Mouse (Mus musculus) midbrain, postnatal 0 days (tissue): ENCODE measurements around the gene Npw. TPM values are rescaled to one million over a fixed set of nuclear protein-coding genes. Genes with fewer than 3 reads are reported as not detected.

Source experiments
- ATAC-seq: fragments of 200-750 bp; cut with Nextera tagmentation; 2 replicates; pipeline ENCODE4 v1.8.0; 2017; ENCODE audit warnings: moderate number of reproducible peaks, mild to moderate bottlenecking, moderate TSS enrichment, moderate library complexity; ENCODE audit not compliant: low FRiP score
- DNase-seq: peaks from one replicate; pipeline ENCODE4 v3.0.0-alpha.2; 2015; ENCODE audit warnings: low spot score
- H3K27ac ChIP-seq: fragments of 300-500 bp; sonication (generic); 2 replicates; pipeline ENCODE4 v1.5.1; 2014; ENCODE audit warnings: low read depth, mild to moderate bottlenecking, low read length, mixed read lengths
- H3K27me3 ChIP-seq: fragments of 300-500 bp; sonication (generic); 2 replicates; pipeline ENCODE4 v1.6.1; 2014; ENCODE audit warnings: low read length, control low read depth, mixed read lengths; ENCODE audit not compliant: insufficient read depth
- H3K36me3 ChIP-seq: fragments of 300-500 bp; sonication (generic); 2 replicates; pipeline ENCODE4 v1.6.1; 2014; ENCODE audit warnings: low read length, control low read depth, mixed read lengths; ENCODE audit not compliant: insufficient read depth
- H3K4me1 ChIP-seq: fragments of 300-500 bp; sonication (generic); 2 replicates; pipeline ENCODE4 v1.6.1; 2014; ENCODE audit warnings: mild to moderate bottlenecking, control low read depth, antibody characterized with exemption, low read length, mixed read lengths; ENCODE audit not compliant: insufficient read depth
- H3K4me2 ChIP-seq: fragments of 300-500 bp; sonication (generic); 2 replicates; pipeline ENCODE4 v1.6.1; 2014; ENCODE audit warnings: low read depth, mild to moderate bottlenecking, low read length, mixed read lengths; ENCODE audit not compliant: poor library complexity, severe bottlenecking
- H3K4me3 ChIP-seq: fragments of 300-500 bp; sonication (generic); 2 replicates; pipeline ENCODE4 v1.5.1; 2014; ENCODE audit warnings: low read depth, mild to moderate bottlenecking, low read length, moderate library complexity
- H3K9ac ChIP-seq: fragments of 300-500 bp; sonication (generic); replicated peaks from 2 replicates; pipeline ENCODE4 v1.6.1; 2014; ENCODE audit warnings: mild to moderate bottlenecking, low read length, moderate library complexity, mixed read lengths; ENCODE audit not compliant: poor library complexity, severe bottlenecking
- H3K9me3 ChIP-seq: fragments of 300-500 bp; sonication (generic); 2 replicates; pipeline ENCODE4 v1.6.1; 2016; ENCODE audit warnings: low read length, control low read depth
- CTCF ChIP-seq: IDR thresholded peaks from 2 replicates; pipeline ENCODE4 v1.5.1; 2016; ENCODE audit warnings: antibody characterized with exemption, mild to moderate bottlenecking
- WGBS: fragments of 180-500 bp; shearing (Covaris S2); extraction: QIAGEN DNeasy Blood & Tissue Kit; methylation state at CpG from one replicate; pipeline ENCODE4 v1.1.7; 2014; 5-methylcytosine and 5-hydroxymethylcytosine counted together
- polyA plus RNA-seq: library from polyadenylated mRNA; unstranded; fragments of >200 nt; fragmentation: Nextera tagmentation; extraction: Ambion mirVana; gene quantifications from 2 replicates; pipeline ENCODE4 v1.2.1, GENCODE M21; 2015
- total RNA-seq: library from RNA; depleted of rRNA; stranded (reverse); fragments of >200 nt; gene quantifications from 2 replicates; pipeline ENCODE4 v1.2.3, GENCODE M21; 2014

Npw gene
- total and polyA plus RNA-seq, 2 experiments from 2014 or later: 0.86 TPM; not detected in 1

DNA sequence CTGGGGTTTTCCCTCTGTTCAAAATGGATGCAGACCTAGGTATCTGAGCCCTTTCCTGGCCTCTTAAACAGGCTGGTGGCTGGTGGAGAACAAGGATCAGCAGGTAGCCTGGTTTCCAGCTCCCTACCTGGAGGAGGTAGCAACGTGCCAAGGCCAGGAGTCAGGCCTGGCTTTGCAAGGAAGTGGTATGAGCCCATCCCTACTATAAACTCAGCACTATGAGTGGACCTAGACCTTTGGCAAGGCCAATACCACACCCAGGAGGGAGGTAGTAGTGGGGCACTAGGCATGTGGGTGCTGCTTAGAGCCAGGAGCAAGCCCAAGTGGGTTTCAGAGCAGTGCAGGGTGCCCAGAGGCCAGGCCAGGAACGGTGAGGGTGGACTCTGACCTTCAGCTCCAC lies 41.2 kb upstream of the Npw start:
- no peak for TF ChIP-seq CTCF
- ATAC-seq: no peak
- Histone ChIP-seq H3K4me3 (no peak overlapping the region), H3K4me2 (no peak overlapping the region), H3K27ac (no peak overlapping the region), H3K9ac (no peak overlapping the region), H3K36me3 (peaks cover 41% of the 10 kb centered on the region), H3K4me1 (0 out of 2 replicates have a peak, but pooled peaks cover 3% of the 10 kb centered on the region), H3K27me3 (no peaks in the 10 kb centered on the region), H3K9me3 (no peaks in the 10 kb centered on the region)
- DNase-seq: no peak
- WGBS: 72% methylated on average over 2 of the region's 2 CpGs

GRCm38 (mm10) chr17:24698715-24699114 lies 40.5 kb upstream of the Npw start:
- Histone ChIP-seq H3K4me2 (no peak overlapping the region), H3K9ac (no peak overlapping the region), H3K27ac (no peak overlapping the region), H3K9me3 (no peaks in the 10 kb centered on the region), H3K4me3 (no peak overlapping the region), H3K27me3 (no peaks in the 10 kb centered on the region), H3K4me1 (0 out of 2 replicates have a peak, but pooled peaks cover 3% of the 10 kb centered on the region), H3K36me3 (peaks cover 34% of the 10 kb centered on the region)
- no peak for TF ChIP-seq CTCF
- ATAC-seq (no peak), DNase-seq (no peak)
- 66% methylated on average over 9 of the region's 9 CpGs for WGBS

GRCm38 (mm10) chr17:24697985-24698384 lies 39.7 kb upstream of the Npw start:
- 22% methylated on average over 5 of the region's 5 CpGs for WGBS
- Histone ChIP-seq H3K4me2 (no peak overlapping the region), H3K4me3 (no peak overlapping the region), H3K36me3 (peaks cover 34% of the 10 kb centered on the region), H3K9me3 (no peaks in the 10 kb centered on the region), H3K4me1 (0 out of 2 replicates have a peak, but pooled peaks cover 3% of the 10 kb centered on the region), H3K27ac (no peak overlapping the region), H3K27me3 (no peaks in the 10 kb centered on the region), H3K9ac (no peak overlapping the region)
- DNase-seq (no peak), ATAC-seq (no peak)
- TF ChIP-seq CTCF: no peak

- peak; percentile 33; the same call in 1 of the 2 replicates for TF ChIP-seq CTCF
- DNase-seq (peak; percentile 88), ATAC-seq (peak; percentile 90)
- Histone ChIP-seq H3K4me3 (peak within 1 kb of the TSS; percentile 79), H3K9me3 (no peaks in the 10 kb centered on the region), H3K4me1 (0 out of 2 replicates have a peak, but pooled peaks cover 3% of the 10 kb centered on the region), H3K4me2 (peak within 1 kb of the TSS; percentile 63), H3K27ac (peak within 1 kb of the TSS; percentile 87), H3K27me3 (no peaks in the 10 kb centered on the region), H3K9ac (peak within 1 kb of the TSS; percentile 79), H3K36me3 (peaks cover 25% of the 10 kb centered on the region)
- under 1% methylated on average over 48 of the region's 76 CpGs for WGBS
These were observed 37.9 kb upstream of the Npw start, which contains the start of the genes Gfer and Noxo1 for GRCm38 (mm10) chr17:24696011-24696697. TSS of gene Gfer (minus strand) at chr17:24696156. TSS of gene Noxo1 (plus strand) at chr17:24696234.

DNA sequence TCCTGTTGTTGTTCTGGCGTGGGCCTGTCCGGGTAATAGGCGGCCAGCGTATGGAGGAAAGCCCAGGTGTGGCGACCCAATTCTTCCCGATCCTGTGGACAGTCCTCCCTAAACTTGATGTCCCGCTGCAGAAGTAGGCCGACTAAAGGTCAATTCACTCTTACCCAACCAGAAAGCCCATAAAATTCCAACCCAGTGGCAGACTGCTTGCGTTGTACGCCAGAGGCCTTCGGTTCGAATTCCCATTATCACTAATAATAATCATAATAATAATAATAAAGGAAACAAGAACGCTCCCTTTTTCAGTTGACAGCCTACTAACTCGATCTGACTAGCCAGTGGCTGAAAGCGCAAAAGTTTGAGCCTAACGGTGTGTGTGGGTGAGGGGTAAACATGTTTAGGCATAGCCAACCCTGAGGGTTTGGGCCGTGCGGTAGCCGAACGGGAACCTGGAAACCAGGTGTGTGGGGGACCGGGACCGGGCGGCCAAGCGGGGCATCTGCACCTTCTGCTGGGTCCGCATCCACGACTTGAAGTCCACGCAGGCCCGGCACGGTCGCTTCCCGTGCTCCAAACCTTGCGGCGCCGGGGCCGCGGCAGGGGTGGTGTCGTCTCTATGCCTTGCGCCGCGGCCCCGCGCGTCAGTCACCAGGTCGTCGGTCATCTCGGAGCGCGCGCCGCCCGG lies 37.2 kb upstream of the Npw start:
- DNase-seq (no peak), ATAC-seq (no peak; the same call in 1 of the 2 replicates)
- H3K9me3 ChIP-seq: no peaks in the 10 kb centered on the region
- H3K4me2 ChIP-seq: peak overlapping the region; percentile 63
- H3K27ac ChIP-seq: peak overlapping the region; percentile 87
- H3K9ac ChIP-seq: peak overlapping the region; percentile 79
- peaks cover 18% of the 10 kb centered on the region for H3K36me3 ChIP-seq
- WGBS: 7% methylated on average over 46 of the region's 51 CpGs
- H3K4me3 ChIP-seq: peak overlapping the region; percentile 79
- H3K27me3 ChIP-seq: no peaks in the 10 kb centered on the region
- H3K4me1 ChIP-seq: peaks cover 4% of the 10 kb centered on the region; the same call in 1 of the 2 replicates
- TF ChIP-seq CTCF: no peak

GRCm38 (mm10) chr17:24692385-24692784 lies 34.1 kb upstream of the Npw start:
- 87% methylated on average over 5 of the region's 5 CpGs for WGBS
- no peaks in the 10 kb centered on the region for H3K27me3 ChIP-seq
- ATAC-seq (no peak), DNase-seq (no peak)
- peaks cover 9% of the 10 kb centered on the region; the same call in 1 of the 2 replicates for H3K36me3 ChIP-seq
- no peak overlapping the region for H3K9ac ChIP-seq
- H3K27ac ChIP-seq: no peak overlapping the region
- peaks cover 14% of the 10 kb centered on the region for H3K4me1 ChIP-seq
- no peak for TF ChIP-seq CTCF
- no peak overlapping the region for H3K4me3 ChIP-seq
- H3K4me2 ChIP-seq: no peak overlapping the region
- H3K9me3 ChIP-seq: no peaks in the 10 kb centered on the region
